Mouse (Mus musculus) NIH3T3 (cell line): ENCODE measurements at regions not wholly inside any gene's neighbourhood (a gene's known extent, or its start where the extent isn't known, plus 50 kb on each side); places are given as distances from the start of the nearest gene placed in this dataset.
"Not testable (repeated sequence)": the region's sequence is repeated elsewhere in the genome, so short reads cannot be mapped to it uniquely, and the experiment has no call there.

Source experiments
- DNase-seq: peaks from one replicate; pipeline ENCODE4 v3.0.0-alpha.2; 2012; ENCODE audit warnings: low read depth

- DNase-seq = no peak
These were observed 1544.0 kb downstream of the Efna5 start for GRCm38 (mm10) chr17:61337094-61337493.

GRCm38 (mm10) chr17:61325401-61325800 is 1555.7 kb downstream of the Efna5 start:
- DNase-seq = no peak

- DNase-seq = no peak
These were observed 1560.3 kb downstream of the Efna5 start for GRCm38 (mm10) chr17:61320865-61321264.

GRCm38 (mm10) chr17:61313424-61313823 is 1567.7 kb downstream of the Efna5 start:
- no peak for DNase-seq

- no peak for DNase-seq
These were observed 1569.9 kb downstream of the Efna5 start for GRCm38 (mm10) chr17:61311189-61311588.

- no peak for DNase-seq
These were observed 1577.5 kb downstream of the Efna5 start for GRCm38 (mm10) chr17:61303611-61304010.

GRCm38 (mm10) chr17:61301984-61302383 is 1579.1 kb downstream of the Efna5 start:
- DNase-seq = peak; percentile 6

GRCm38 (mm10) chr17:61301171-61301570 is 1579.9 kb downstream of the Efna5 start:
- no peak for DNase-seq

GRCm38 (mm10) chr17:61291129-61291528 is 1590.0 kb downstream of the Efna5 start:
- DNase-seq = no peak

- no peak for DNase-seq
These were observed 1592.5 kb downstream of the Efna5 start for GRCm38 (mm10) chr17:61288590-61288989.

- DNase-seq = peak; percentile 24
These were observed 1607.5 kb downstream of the Efna5 start for GRCm38 (mm10) chr17:61273631-61274030.

GRCm38 (mm10) chr17:61256526-61256925 is 1624.6 kb downstream of the Efna5 start:
- DNase-seq = not testable (repeated sequence)

GRCm38 (mm10) chr17:61248411-61248810 is 1632.7 kb downstream of the Efna5 start:
- no peak for DNase-seq

GRCm38 (mm10) chr17:61217198-61217722 is 1663.9 kb downstream of the Efna5 start:
- DNase-seq = no peak

GRCm38 (mm10) chr17:61204316-61204715 is 1676.8 kb downstream of the Efna5 start:
- no peak for DNase-seq

- DNase-seq = not testable (repeated sequence)
These were observed 1693.2 kb downstream of the Efna5 start for GRCm38 (mm10) chr17:61187880-61188279.

GRCm38 (mm10) chr17:61176586-61176985 is 1704.5 kb downstream of the Efna5 start:
- DNase-seq = no peak

- DNase-seq = no peak
These were observed 1721.7 kb downstream of the Efna5 start for GRCm38 (mm10) chr17:61159437-61159836.

GRCm38 (mm10) chr17:61137006-61137405 is 1744.1 kb downstream of the Efna5 start:
- DNase-seq = no peak

GRCm38 (mm10) chr17:61127767-61128166 is 1753.3 kb downstream of the Efna5 start:
- no peak for DNase-seq

GRCm38 (mm10) chr17:61106302-61106701 is 1774.8 kb downstream of the Efna5 start:
- no peak for DNase-seq

- DNase-seq = no peak
These were observed 1820.7 kb downstream of the Efna5 start for GRCm38 (mm10) chr17:61060450-61060849.

GRCm38 (mm10) chr17:61058471-61058870 is 1822.6 kb downstream of the Efna5 start:
- no peak for DNase-seq

- DNase-seq = no peak
These were observed 1847.4 kb downstream of the Efna5 start for GRCm38 (mm10) chr17:61033544-61034251.
